Mouse (Mus musculus) heart, adult 9 months (tissue): ENCODE measurements around the gene Mup4.
A peak's percentile ranks its signal among the peaks of the same experiment; 100 is the strongest.
"Not testable (repeated sequence)": the region's sequence is repeated elsewhere in the genome, so short reads cannot be mapped to it uniquely, and the experiment has no call there.

Experiments used
- DNase-seq, 2 experiments: peaks; one replicate each; pipeline ENCODE4 v3.0.0; 2022; ENCODE audit warnings: low spot score in 2 of 2

The Mup4 gene

GRCm38 (mm10) chr4:59960610-59961009 is at the start of gene Mup4:
Mup4 (minus strand) TSS chr4:59960710.
- no peak for DNase-seq

GRCm38 (mm10) chr4:59997894-59998293 is 37.4 kb upstream of the Mup4 start:
- not testable (repeated sequence) for DNase-seq

- no peak for DNase-seq
These were observed 3.2 kb upstream of the Mup4 start, which contains the start of gene Mup6 for GRCm38 (mm10) chr4:59963405-59964344. Mup6 (plus strand) TSS chr4:59964294.

- DNase-seq: no peak
These were observed 23.0 kb downstream of the Mup4 start for GRCm38 (mm10) chr4:59937543-59937942.

GRCm38 (mm10) chr4:59932505-59933281 is 27.8 kb downstream of the Mup4 start:
- no peak for DNase-seq

GRCm38 (mm10) chr4:59928347-59928746 is 32.2 kb downstream of the Mup4 start:
- peak; percentile 34 to 59 for DNase-seq

- no peak for DNase-seq
These were observed 32.8 kb downstream of the Mup4 start for GRCm38 (mm10) chr4:59927666-59928065.

GRCm38 (mm10) chr4:59925082-59925481 is 35.4 kb downstream of the Mup4 start:
- DNase-seq: no peak

- no peak for DNase-seq
These were observed 42.5 kb downstream of the Mup4 start for GRCm38 (mm10) chr4:59917966-59918365.

GRCm38 (mm10) chr4:59914608-59915403 is 45.7 kb downstream of the Mup4 start, which contains the start of gene Slc46a2:
Slc46a2 (minus strand) TSS chr4:59915056.
- DNase-seq: no peak

- no peak for DNase-seq
These were observed 51.7 kb downstream of the Mup4 start for GRCm38 (mm10) chr4:59908785-59909184.

- DNase-seq: no peak
These were observed 52.8 kb downstream of the Mup4 start for GRCm38 (mm10) chr4:59907657-59908230.

GRCm38 (mm10) chr4:59907092-59907491 is 53.4 kb downstream of the Mup4 start:
- no peak for DNase-seq
